Mouse (Mus musculus) ovary, postnatal 10 days (tissue): ENCODE data around the gene Pnma1.
A peak's percentile ranks its signal among the peaks of the same experiment; 100 is the strongest.

Experiments
- DNase-seq: peaks from one replicate; pipeline ENCODE4 v3.0.0; 2022; ENCODE audit warnings: low spot score

Pnma1 gene

DNA sequence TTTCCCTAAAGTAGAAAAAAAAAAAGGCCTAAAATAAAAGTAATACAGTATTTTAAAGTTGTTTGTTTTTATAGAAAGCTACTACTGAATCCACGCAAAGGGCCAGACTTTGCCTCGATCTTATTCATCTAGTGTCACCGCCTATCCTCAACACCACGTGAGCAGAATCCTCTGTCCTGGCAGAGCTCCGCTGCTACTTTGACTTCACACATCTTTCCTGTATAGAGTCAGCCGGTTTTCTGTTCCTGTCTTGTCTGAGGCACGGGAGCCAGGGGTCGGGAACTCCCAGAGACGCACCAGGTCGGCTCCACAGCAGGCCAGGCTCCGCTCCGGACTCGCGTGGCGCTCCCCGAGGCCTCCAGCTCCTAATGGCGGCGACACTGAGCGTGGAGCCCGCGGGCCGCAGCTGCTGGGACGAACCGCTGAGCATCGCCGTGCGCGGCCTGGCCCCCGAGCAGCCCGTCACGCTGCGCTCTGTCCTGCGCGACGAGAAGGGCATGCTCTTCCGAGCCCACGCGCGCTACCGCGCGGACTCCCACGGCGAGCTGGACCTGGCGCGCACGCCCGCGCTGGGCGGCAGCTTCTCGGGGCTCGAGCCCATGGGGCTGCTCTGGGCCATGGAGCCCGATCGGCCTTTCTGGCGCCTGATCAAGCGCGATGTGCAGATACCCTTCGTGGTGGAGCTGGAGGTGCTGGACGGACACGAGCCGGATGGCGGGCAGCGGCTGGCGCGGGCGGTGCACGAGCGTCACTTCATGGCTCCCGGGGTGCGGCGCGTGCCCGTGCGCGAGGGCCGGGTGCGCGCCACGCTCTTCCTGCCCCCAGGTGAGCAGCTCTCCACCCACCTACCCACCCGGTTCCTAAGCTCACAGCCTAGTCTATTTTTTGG is 47.4 kb downstream of the Pnma1 start, which contains the start of gene Acot6:
TSS of gene Acot6 (plus strand) at position 51 of the 889 bp plus-strand sequence.
- DNase-seq: peak; percentile 18

GRCm38 (mm10) chr12:84100071-84100470 is 48.2 kb downstream of the Pnma1 start:
- no peak for DNase-seq

- no peak for DNase-seq
Observed at GRCm38 (mm10) chr12:84099605-84100004, 48.7 kb downstream of the Pnma1 start.
